Mouse (Mus musculus): ENCODE results near the gene Ipo8. TPM values are rescaled to one million over a fixed set of nuclear protein-coding genes. Genes with fewer than 3 reads are reported as not detected.

The Ipo8 gene
- polyA plus RNA-seq, 1 experiment from 2014 or later: 27.4 TPM

- H3K4me2 ChIP-seq (ENCODE audit: low read depth, severe bottlenecking): no peak overlapping the region
- no peaks in the 10 kb centered on the region for H3K27me3 ChIP-seq (ENCODE audit: control insufficient read depth, insufficient read depth, low read length)
- H3K9me3 ChIP-seq (ENCODE audit: control insufficient read depth, low read length): no peaks in the 10 kb centered on the region
- no peaks in the 10 kb centered on the region for H3K4me1 ChIP-seq (ENCODE audit: control insufficient read depth, insufficient read depth, low read length)
- no peak overlapping the region for H3K4me3 ChIP-seq (ENCODE audit: low read depth, low read length)
- H3K9ac ChIP-seq (ENCODE audit: low read length): no peak overlapping the region
- ATAC-seq (ENCODE audit: insufficient number of reproducible peaks, low FRiP score, low TSS enrichment, low read depth): no peak
- DNase-seq (ENCODE audit: low spot score): no peak
- 79% methylated on average over 8 of the region's 8 CpGs for whole genome bisulfite sequencing
- no peaks in the 10 kb centered on the region for H3K36me3 ChIP-seq (ENCODE audit: control insufficient read depth, insufficient read depth, low read length)
- no peak overlapping the region for H3K27ac ChIP-seq (replicated peaks; ENCODE audit: low read depth, low read length)
Measured at GRCm38 (mm10) chr6:148740521-148741226, 90.6 kb downstream of the Ipo8 start.

GRCm38 (mm10) chr6:148736390-148736789 is 94.9 kb downstream of the Ipo8 start:
- Histone ChIP-seq H3K9ac (ENCODE audit: low read length) (no peak overlapping the region), H3K27me3 (ENCODE audit: control insufficient read depth, insufficient read depth, low read length) (no peaks in the 10 kb centered on the region), H3K4me3 (ENCODE audit: low read depth, low read length) (no peak overlapping the region), H3K27ac (replicated peaks; ENCODE audit: low read depth, low read length) (no peak overlapping the region), H3K4me2 (ENCODE audit: low read depth, severe bottlenecking) (no peak overlapping the region), H3K9me3 (ENCODE audit: control insufficient read depth, low read length) (no peaks in the 10 kb centered on the region), H3K36me3 (ENCODE audit: control insufficient read depth, insufficient read depth, low read length) (no peaks in the 10 kb centered on the region), H3K4me1 (ENCODE audit: control insufficient read depth, insufficient read depth, low read length) (no peaks in the 10 kb centered on the region)
- ATAC-seq (ENCODE audit: insufficient number of reproducible peaks, low FRiP score, low TSS enrichment, low read depth) (no peak), DNase-seq (ENCODE audit: low spot score) (no peak)
- 91% methylated on average over 1 of the region's 1 CpGs for WGBS

GRCm38 (mm10) chr6:148734012-148734411 is 97.3 kb downstream of the Ipo8 start:
- Histone ChIP-seq H3K9me3 (ENCODE audit: control insufficient read depth, low read length) (no peaks in the 10 kb centered on the region), H3K4me1 (ENCODE audit: control insufficient read depth, insufficient read depth, low read length) (no peaks in the 10 kb centered on the region), H3K4me3 (ENCODE audit: low read depth, low read length) (no peak overlapping the region), H3K9ac (ENCODE audit: low read length) (no peak overlapping the region), H3K27me3 (ENCODE audit: control insufficient read depth, insufficient read depth, low read length) (no peaks in the 10 kb centered on the region), H3K36me3 (ENCODE audit: control insufficient read depth, insufficient read depth, low read length) (no peaks in the 10 kb centered on the region), H3K27ac (replicated peaks; ENCODE audit: low read depth, low read length) (no peak overlapping the region), H3K4me2 (ENCODE audit: low read depth, severe bottlenecking) (no peak overlapping the region)
- ATAC-seq (ENCODE audit: insufficient number of reproducible peaks, low FRiP score, low TSS enrichment, low read depth) (no peak), DNase-seq (ENCODE audit: low spot score) (no peak)
- 93% methylated on average over 20 of the region's 20 CpGs for WGBS

- Histone ChIP-seq H3K4me1 (ENCODE audit: control insufficient read depth, insufficient read depth, low read length) (no peaks in the 10 kb centered on the region), H3K27ac (replicated peaks; ENCODE audit: low read depth, low read length) (no peak overlapping the region), H3K27me3 (ENCODE audit: control insufficient read depth, insufficient read depth, low read length) (no peaks in the 10 kb centered on the region), H3K4me3 (ENCODE audit: low read depth, low read length) (no peak overlapping the region), H3K9me3 (ENCODE audit: control insufficient read depth, low read length) (no peaks in the 10 kb centered on the region), H3K4me2 (ENCODE audit: low read depth, severe bottlenecking) (no peak overlapping the region), H3K9ac (ENCODE audit: low read length) (no peak overlapping the region), H3K36me3 (ENCODE audit: control insufficient read depth, insufficient read depth, low read length) (no peaks in the 10 kb centered on the region)
- ATAC-seq (ENCODE audit: insufficient number of reproducible peaks, low FRiP score, low TSS enrichment, low read depth) (no peak), DNase-seq (ENCODE audit: low spot score) (no peak)
- WGBS: 68% methylated on average over 1 of the region's 1 CpGs
Measured at GRCm38 (mm10) chr6:148732920-148733319, 98.3 kb downstream of the Ipo8 start.

GRCm38 (mm10) chr6:148728571-148728970 is 102.7 kb downstream of the Ipo8 start:
- Histone ChIP-seq H3K27ac (replicated peaks; ENCODE audit: low read depth, low read length) (no peak overlapping the region), H3K36me3 (ENCODE audit: control insufficient read depth, insufficient read depth, low read length) (no peaks in the 10 kb centered on the region), H3K9me3 (ENCODE audit: control insufficient read depth, low read length) (no peaks in the 10 kb centered on the region), H3K4me1 (ENCODE audit: control insufficient read depth, insufficient read depth, low read length) (no peaks in the 10 kb centered on the region), H3K4me2 (ENCODE audit: low read depth, severe bottlenecking) (no peak overlapping the region), H3K4me3 (ENCODE audit: low read depth, low read length) (no peak overlapping the region), H3K27me3 (ENCODE audit: control insufficient read depth, insufficient read depth, low read length) (no peaks in the 10 kb centered on the region), H3K9ac (ENCODE audit: low read length) (no peak overlapping the region)
- WGBS: 74% methylated on average over 3 of the region's 3 CpGs
- DNase-seq (ENCODE audit: low spot score) (no peak), ATAC-seq (ENCODE audit: insufficient number of reproducible peaks, low FRiP score, low TSS enrichment, low read depth) (no peak)

GRCm38 (mm10) chr6:148727871-148728524 is 103.3 kb downstream of the Ipo8 start:
- H3K27ac ChIP-seq (replicated peaks; ENCODE audit: low read depth, low read length): no peak overlapping the region
- no peaks in the 10 kb centered on the region for H3K27me3 ChIP-seq (ENCODE audit: control insufficient read depth, insufficient read depth, low read length)
- DNase-seq (ENCODE audit: low spot score) (no peak), ATAC-seq (ENCODE audit: insufficient number of reproducible peaks, low FRiP score, low TSS enrichment, low read depth) (no peak)
- no peaks in the 10 kb centered on the region for H3K4me1 ChIP-seq (ENCODE audit: control insufficient read depth, insufficient read depth, low read length)
- no peak overlapping the region for H3K4me2 ChIP-seq (ENCODE audit: low read depth, severe bottlenecking)
- H3K9me3 ChIP-seq (ENCODE audit: control insufficient read depth, low read length): no peaks in the 10 kb centered on the region
- H3K36me3 ChIP-seq (ENCODE audit: control insufficient read depth, insufficient read depth, low read length): no peaks in the 10 kb centered on the region
- no peak overlapping the region for H3K4me3 ChIP-seq (ENCODE audit: low read depth, low read length)
- WGBS: 55% methylated on average over 6 of the region's 6 CpGs
- no peak overlapping the region for H3K9ac ChIP-seq (ENCODE audit: low read length)

GRCm38 (mm10) chr6:148724453-148724852 is 106.8 kb downstream of the Ipo8 start:
- 43% methylated on average over 3 of the region's 3 CpGs for WGBS
- no peak for ATAC-seq (ENCODE audit: insufficient number of reproducible peaks, low FRiP score, low TSS enrichment, low read depth)
- no peak overlapping the region for H3K27ac ChIP-seq (replicated peaks; ENCODE audit: low read depth, low read length)
- no peak overlapping the region for H3K4me2 ChIP-seq (ENCODE audit: low read depth, severe bottlenecking)
- H3K9ac ChIP-seq (ENCODE audit: low read length): no peak overlapping the region
- no peaks in the 10 kb centered on the region for H3K36me3 ChIP-seq (ENCODE audit: control insufficient read depth, insufficient read depth, low read length)
- no peaks in the 10 kb centered on the region for H3K4me1 ChIP-seq (ENCODE audit: control insufficient read depth, insufficient read depth, low read length)
- no peaks in the 10 kb centered on the region for H3K9me3 ChIP-seq (ENCODE audit: control insufficient read depth, low read length)
- no peak overlapping the region for H3K4me3 ChIP-seq (ENCODE audit: low read depth, low read length)
- DNase-seq (ENCODE audit: low spot score): no peak
- no peaks in the 10 kb centered on the region for H3K27me3 ChIP-seq (ENCODE audit: control insufficient read depth, insufficient read depth, low read length)

Data from limb, embryonic 11.5 days (tissue).